Mouse (Mus musculus): ENCODE measurements at regions not wholly inside any gene's neighbourhood (a gene's known extent, or its start where the extent isn't known, plus 50 kb on each side); places are given as distances from the start of the nearest gene placed in this dataset.
A peak's percentile ranks its signal among the peaks of the same experiment; 100 is the strongest.

GRCm38 (mm10) chr7:73233539-73234158 is 141.7 kb upstream of the Rgma start:
- no peak for TF ChIP-seq CTCF (IDR thresholded peaks at IDR 0.05; ENCODE audit: control insufficient read depth, insufficient read depth, insufficient read length)
- peak; percentile 47 for TF ChIP-seq MYOD1 (IDR thresholded peaks at IDR 0.05; ENCODE audit: control insufficient read depth, insufficient read length, low read depth)
- no peak for TF ChIP-seq USF1 (IDR thresholded peaks at IDR 0.05; ENCODE audit: low read depth)
- TF ChIP-seq MYOG (IDR thresholded peaks at IDR 0.05; ENCODE audit: control insufficient read depth, extremely low read depth, insufficient read length), result no peak
